Comparison of ENCODE assay signal across 4 mouse cellular contexts in genomic region chr9:46132821-46133220, GRCm38 (mm10).
DNase-seq lines count a peak whose midpoint lies in the region; ATAC-seq lines count a peak whose summit lies in the region.
"Not testable (repeated sequence)": the region's sequence is repeated elsewhere in the genome, so short reads cannot be mapped to it uniquely, and the experiment has no call there.

No protein-coding gene starts in this region.

- H3K36me3 ChIP-seq in hindbrain, embryonic 13.5 days = not testable (repeated sequence)

- not testable (repeated sequence) for ATAC-seq in hindbrain, embryonic 13.5 days (ENCODE audit: low FRiP score)

- not testable (repeated sequence) for H3K9me3 ChIP-seq in hindbrain, embryonic 13.5 days

- not testable (repeated sequence) for H3K4me2 ChIP-seq in hindbrain, embryonic 13.5 days

- H3K4me3 ChIP-seq in hindbrain, embryonic 13.5 days = not testable (repeated sequence)

- not testable (repeated sequence) for H3K4me1 ChIP-seq in hindbrain, embryonic 13.5 days (replicated peaks)

- 0 out of 2 replicates have a peak overlapping the region, but pooled peaks have one; percentile 18 for H3K27ac ChIP-seq in hindbrain, embryonic 13.5 days

- DNase-seq in ES-CJ7 (ENCODE audit: low read depth, low spot score) (peak; percentile 53), R1 (ENCODE audit: low read depth, low spot score) (peak; percentile 46)
- DNase-seq in heart, adult 11 months = peak; percentile 65

- H3K27me3 ChIP-seq in hindbrain, embryonic 13.5 days = not testable (repeated sequence)

- H3K9ac ChIP-seq in hindbrain, embryonic 13.5 days = not testable (repeated sequence)
